Mouse (Mus musculus): ENCODE measurements around the gene Spcs3.
A peak's percentile ranks its signal among the peaks of the same experiment; 100 is the strongest.

Spcs3 gene

DNA sequence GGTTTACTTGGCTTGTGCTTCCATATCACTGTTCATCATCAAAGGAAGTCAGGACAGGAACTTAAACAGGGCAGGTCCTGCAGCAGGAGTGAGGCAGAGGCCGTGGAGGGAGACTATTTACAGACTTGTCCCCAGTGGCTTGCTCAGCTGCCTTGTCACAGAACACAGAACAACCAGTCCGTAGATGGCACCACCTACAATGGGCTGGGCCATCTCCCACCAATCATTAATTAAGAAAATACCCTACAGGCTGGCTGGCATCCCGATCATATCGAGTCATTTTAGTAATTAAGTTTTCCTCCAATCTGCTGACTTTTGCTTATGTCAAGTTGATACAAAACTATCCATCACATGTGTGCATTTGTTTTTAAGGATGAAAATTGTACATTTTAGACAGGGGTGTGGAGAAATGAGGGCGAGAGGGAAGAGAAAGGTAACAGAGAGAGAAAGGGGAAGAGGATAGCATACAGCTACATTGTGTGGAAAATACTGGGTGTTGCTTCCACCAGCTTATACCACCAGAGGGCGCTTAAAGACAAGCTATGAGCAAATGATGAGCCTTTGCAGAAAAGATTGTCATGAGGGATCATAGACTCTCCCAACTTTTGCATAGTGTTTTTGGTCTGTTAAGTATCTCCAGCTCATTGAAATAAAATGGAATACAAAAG is 22.2 kb downstream of the Spcs3 start:
- peak; percentile 75 to 80 for DNase-seq

DNA sequence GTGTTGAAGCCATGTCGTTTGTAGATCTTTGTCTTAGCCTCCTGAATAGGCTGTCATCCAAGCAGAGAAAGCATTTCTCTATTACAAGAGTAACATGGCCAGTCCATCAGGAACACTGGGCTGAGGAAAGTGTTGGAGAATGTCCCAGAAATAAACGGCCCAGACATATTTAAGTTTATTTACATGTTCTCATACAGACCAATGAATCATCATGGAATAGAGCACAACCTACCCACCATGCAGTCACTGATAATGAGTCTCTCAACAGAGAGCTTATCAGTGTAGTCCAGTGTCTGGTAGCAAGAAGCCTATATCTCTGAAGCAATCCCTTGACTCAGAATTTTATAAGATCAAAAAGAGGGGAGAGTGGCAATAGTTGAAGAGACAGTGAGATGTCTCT is 24.7 kb downstream of the Spcs3 start:
- DNase-seq: no peak

DNA sequence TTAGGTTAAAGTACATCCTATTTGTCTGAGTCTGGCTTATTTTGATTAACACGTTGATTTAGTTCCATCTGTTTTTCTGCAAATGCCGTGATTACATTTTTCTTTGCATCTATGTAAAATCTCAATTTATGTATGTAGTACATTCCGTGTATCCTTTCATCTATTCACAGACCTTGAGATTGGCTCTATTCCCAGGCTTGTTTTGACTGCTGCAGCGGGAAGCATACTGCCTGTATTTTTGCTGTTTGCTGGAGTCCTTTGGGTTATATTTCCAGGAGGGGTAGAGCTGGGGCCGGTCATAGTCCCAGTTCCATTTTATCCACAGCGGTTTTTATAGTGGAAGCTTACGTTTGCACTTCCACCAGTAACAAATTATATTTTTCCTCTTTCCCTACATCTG is 26.7 kb downstream of the Spcs3 start:
- no peak for DNase-seq

DNA sequence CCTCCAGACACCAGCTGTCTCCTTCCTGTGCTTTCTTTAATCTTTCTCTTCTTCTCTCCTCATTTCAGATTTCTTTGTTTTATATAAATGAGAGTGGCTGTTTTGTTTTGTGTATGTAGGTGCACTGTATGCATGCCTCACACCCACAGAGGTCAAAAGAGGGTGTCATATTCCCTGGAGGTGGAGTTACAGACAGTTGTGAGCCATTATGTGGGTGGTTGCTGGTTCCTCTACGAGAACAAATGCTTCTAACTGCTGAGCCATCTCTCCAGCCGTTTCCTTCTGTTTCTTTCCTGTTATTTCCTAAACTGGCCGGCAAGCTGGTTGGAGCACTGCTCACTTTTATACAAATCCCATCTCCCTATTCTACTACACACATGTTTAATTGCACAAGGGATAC is 35.9 kb downstream of the Spcs3 start:
- DNase-seq: no peak

DNA sequence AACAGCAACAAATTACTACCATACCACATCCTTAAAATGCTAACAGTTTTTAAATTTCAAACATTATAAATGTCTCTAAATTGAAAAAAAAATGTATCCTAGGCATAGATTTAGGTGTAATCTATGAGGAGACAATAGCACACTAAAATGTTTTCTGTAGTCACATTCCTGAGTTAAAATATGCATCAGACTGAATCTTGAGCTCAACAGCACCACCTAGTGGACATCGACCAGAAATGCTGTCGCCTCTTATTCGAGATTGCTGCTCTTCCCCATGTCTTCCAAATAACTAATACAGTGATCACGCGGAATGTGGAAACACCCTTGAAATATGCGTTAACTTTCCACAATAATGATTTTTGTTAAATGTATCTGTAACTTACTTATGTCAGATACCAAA is 36.7 kb downstream of the Spcs3 start:
- DNase-seq: peak; percentile 57 to 64

DNA sequence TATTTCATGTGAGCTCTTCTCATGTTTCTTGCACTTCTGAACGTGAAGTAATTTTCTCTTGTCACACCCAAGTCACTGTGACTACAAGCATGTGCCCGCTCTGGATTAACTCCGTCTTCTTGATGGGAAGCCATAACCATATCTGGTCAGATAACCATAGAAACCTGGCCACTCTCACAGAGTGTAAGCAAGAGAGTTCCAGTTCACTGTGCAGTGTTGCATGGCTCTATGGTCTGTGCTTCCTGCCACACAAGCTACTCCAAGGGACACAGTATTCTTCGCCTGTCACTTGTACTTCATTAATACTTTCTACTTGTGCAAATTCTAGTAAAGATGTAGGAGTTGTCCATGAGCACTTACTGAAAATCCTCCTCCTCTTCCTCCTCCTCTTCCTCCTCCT is 37.9 kb downstream of the Spcs3 start:
- DNase-seq: no peak

DNA sequence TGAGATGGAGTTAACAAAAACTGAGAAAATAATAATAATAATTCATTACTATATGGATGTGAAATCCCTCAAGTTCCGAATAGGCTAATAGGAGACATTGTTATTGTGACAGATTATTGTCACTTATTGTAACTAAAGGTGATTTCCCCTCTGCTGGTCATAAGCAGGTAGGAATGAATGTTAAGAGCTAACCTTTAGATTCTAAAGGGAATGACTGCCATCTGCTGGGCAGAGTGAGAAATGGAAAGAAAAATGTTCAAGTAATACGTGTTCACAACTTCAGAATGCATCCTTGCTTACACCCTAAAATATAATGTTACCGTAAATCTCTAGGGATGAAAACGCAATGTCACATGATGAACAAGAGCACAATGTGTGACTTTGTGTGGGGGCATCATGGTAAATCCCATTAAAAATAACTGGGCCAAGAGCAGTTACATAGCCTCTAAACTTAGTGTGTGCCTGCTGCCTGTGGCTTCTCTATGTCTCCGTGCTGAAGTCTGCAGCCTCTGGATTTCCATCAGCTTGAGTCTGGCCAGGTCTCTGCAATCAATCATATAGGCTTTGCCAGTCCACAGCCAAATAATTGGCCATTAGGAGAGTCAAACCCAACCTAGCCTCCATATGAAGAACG is 38.6 kb downstream of the Spcs3 start:
- peak; percentile 18 to 46 for DNase-seq

DNA sequence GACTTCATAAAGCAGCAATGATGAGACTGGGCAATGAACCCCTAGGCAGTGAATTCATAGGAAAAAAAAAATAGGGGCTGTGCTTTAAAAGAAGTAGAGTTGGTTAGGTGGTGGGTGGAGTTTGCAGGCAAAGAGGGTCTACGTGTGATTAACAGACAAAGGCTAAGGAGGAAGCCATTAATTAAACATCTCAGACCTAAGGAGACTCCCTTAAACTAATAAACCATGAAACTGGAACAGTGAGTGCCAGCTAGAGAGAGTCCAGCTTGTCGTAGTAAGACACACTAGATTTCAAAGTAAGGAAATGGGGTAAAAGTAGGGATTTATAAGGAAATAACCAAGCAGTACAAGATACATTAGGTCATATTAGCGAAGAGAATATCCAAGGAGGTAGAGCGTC is 41.4 kb downstream of the Spcs3 start:
- no peak for DNase-seq

DNA sequence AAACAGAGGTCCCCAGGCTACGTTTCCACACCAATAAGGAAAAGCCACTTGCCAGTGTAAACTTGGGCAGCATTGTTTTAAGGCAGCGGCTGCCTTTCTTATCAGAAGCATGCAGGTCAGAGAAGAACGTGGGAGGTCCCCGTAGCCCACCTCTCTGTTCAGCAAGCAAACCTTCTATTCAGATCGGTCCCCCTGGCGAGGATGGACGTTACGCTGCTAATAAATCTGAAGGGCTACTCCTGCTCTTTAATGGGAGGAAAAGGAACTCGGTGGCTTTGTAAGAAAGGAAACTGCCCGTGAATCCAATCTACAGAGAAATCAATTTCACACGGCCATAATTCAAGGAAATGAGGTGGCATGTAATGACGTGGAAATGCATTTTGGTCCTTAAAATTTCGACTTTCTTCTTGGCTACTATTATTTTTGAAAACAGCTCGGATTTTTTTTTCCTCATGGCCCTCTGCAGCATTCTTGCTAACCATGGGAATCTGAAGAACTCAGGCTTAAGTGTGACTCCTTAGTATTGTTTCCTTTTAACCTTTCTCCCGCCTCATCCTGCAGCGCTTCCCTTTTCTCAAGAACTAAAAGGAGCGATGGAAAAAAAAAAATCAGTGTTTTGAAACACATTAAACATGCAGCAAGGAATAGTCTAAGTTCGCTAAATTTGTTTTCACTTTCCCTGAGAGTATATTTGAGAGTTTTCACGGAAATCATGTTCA is 43.1 kb downstream of the Spcs3 start:
- peak; percentile 7 to 20 for DNase-seq
